Mouse (Mus musculus): ENCODE results near the gene Oas1h.
"Not testable (repeated sequence)": the region's sequence is repeated elsewhere in the genome, so short reads cannot be mapped to it uniquely, and the experiment has no call there.

Gene Oas1h

DNA sequence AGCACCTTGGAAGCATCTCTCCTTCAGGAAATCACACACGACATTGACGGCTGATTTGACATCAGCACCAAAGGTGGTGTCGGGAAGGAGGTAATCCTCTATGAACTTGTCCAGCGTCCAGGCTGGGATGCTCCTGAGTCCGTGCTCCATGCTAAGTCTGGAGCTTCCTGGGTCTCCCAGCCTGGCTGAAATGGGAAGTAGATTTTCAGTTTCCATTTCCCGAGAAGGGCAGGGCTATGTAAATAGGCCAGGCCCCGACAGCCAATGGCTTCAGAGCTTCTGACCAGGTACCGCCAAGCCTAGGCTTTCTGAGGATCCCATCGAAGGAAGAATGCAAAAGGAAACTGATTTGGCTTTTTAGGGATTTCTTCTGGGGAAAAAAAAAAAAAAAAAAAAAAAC is 26.2 kb downstream of the Oas1h start, which contains the start of gene Oas1g:
Oas1g (minus strand) TSS at position 201 of the 400 bp plus-strand sequence.
- not testable (repeated sequence) for DNase-seq

- DNase-seq = no peak
These were observed 26.6 kb downstream of the Oas1h start for GRCm38 (mm10) chr5:120887831-120888230.

- DNase-seq = not testable (repeated sequence)
These were observed 27.1 kb downstream of the Oas1h start for GRCm38 (mm10) chr5:120888294-120888815.

GRCm38 (mm10) chr5:120890026-120890425 is 28.8 kb downstream of the Oas1h start:
- DNase-seq = no peak

- no peak for DNase-seq
These were observed 29.8 kb downstream of the Oas1h start for GRCm38 (mm10) chr5:120890991-120891390.

GRCm38 (mm10) chr5:120891566-120892242 is 30.5 kb downstream of the Oas1h start:
- not testable (repeated sequence) for DNase-seq

GRCm38 (mm10) chr5:120892243-120892660 is 31.0 kb downstream of the Oas1h start:
- DNase-seq = no peak

GRCm38 (mm10) chr5:120893866-120894265 is 32.6 kb downstream of the Oas1h start:
- not testable (repeated sequence) for DNase-seq

DNA sequence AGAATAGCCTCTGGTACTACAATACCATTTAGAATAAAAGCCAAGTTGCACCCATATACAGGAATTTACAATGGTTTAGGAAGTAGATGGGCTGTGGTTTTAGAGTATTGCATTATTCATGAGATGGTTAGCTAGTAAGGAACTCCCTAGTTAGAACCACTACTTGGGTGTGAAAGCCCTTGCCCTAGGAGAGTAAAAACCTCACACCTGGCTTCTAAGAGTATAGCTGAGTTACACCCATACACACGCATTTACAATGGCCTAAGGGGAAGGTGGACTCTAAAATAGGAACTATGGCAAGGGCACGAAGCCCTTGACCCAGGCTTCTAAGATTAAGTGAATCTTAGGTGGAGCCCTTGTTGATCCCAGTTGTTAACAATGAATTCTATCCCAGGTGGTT is 33.5 kb downstream of the Oas1h start:
- DNase-seq = not testable (repeated sequence)

- DNase-seq = no peak
These were observed 34.1 kb downstream of the Oas1h start for GRCm38 (mm10) chr5:120895231-120895900.

DNA sequence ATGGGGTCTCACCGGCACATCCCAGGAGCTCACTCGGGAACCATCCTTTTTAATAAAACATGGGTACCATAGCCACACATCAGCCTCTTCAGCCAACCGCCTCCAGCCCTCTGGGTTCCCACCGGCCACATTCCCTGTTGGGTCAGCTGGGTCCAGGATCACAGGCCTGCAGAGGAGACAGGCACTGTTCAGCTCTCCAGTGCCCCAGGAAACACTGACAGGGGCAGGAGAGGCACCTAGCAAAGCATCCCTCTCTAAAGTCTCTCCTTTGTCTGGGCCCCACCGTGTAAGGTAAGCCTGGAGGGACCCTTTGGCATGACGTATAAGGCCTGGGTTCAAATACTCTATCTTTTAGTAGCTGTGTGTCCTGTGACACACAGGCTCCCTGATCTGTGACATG is 37.1 kb downstream of the Oas1h start:
- no peak for DNase-seq

GRCm38 (mm10) chr5:120898726-120899125 is 37.5 kb downstream of the Oas1h start:
- DNase-seq = no peak

GRCm38 (mm10) chr5:120900666-120901065 is 39.4 kb downstream of the Oas1h start:
- no peak for DNase-seq

DNA sequence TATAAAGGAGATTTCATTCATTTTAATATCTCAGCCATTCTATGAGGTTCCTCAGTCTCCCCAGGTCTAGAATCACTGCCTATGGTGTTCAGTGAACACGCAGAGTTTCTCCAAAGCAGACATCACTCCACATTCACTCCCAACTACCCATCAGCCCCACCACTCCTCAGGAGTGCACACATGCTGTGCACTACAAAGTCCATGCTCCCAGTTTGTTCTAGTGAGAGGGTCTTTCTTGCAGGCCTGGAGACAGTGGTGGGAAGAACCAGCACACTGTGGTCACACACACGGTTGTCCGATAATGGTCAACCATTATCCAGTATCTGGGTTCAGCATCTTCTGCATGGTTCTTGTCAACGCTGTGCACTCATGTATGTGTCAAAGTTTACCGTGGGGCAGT is 40.8 kb downstream of the Oas1h start:
- no peak for DNase-seq

- DNase-seq = not testable (repeated sequence)
These were observed 45.8 kb downstream of the Oas1h start, which contains the start of gene Oas1a for GRCm38 (mm10) chr5:120906791-120907733. Gene Oas1a, minus strand, starts transcription at chr5:120907521.

- DNase-seq = no peak
These were observed 47.1 kb downstream of the Oas1h start for GRCm38 (mm10) chr5:120908196-120908920.

DNA sequence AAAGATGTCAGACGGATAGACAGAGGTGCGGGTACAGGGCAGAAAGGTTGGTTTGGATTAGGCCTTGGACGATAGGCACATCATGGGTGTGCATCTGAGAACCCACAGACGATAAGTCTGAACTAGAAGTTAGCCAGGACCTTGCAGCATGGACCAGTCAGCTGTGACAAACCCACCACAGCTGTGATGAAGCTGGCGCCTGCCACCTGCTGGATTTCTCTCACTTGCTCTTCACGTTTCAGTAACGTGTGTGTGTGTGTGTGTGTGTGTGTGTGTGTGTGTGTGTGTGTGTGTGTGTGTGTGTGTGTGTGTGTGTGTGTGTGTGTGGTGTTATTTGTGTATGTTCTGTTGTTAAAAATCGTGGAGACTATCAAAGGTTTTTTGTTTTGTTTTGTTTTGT is 53.0 kb downstream of the Oas1h start, which contains the start of gene Oas1d:
Oas1d (plus strand) TSS at position 333 of the 400 bp plus-strand sequence.
- DNase-seq = not testable (repeated sequence)

DNA sequence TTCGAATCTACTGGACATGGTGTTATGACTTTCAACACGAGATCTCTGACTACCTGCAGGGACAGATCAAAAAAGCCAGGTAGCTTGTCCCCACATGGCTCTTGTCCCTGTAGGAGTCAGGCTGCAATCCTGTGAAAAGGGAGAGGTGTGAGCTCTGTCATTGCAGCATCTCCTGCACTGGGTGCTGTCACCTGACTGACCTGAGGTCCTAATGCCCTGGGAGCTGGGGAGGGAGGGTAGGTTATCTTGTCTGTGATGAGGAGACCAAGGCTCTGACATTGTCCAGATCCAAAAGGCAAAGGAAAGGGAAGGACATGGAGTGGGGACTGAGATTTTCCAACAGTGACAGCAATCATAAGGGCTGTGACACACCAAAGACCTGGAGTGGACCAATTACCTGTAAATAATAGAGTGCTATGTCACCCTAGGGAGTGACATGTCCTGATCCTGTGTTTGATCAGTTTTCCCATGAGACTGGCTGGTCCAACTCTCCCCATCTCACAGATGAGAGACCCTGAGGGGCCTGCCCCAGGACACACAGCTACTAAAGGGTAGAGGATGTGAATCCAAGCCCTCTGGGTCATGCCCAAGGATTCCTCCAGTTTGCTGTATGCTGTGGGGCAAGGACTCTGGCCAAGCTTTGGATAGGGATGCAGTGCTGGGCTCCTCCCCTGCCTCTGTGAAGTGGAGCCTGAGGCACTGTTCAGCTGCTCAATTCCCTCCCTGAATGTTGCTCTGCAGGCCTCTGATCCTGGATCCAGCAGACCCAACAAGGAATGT is 58.1 kb downstream of the Oas1h start:
- not testable (repeated sequence) for DNase-seq

- DNase-seq = no peak
These were observed 59.1 kb downstream of the Oas1h start for GRCm38 (mm10) chr5:120920296-120920695.
